Mouse (Mus musculus) hematopoietic stem cell, adult 5-6 weeks (primary cell): ENCODE results near the gene Trpv6. TPM values are rescaled to one million over a fixed set of nuclear protein-coding genes. Genes with fewer than 3 reads are reported as not detected.

Source experiments
- ATAC-seq, 2 experiments: fragments of 125-278 bp in 1 of 2; replicated peaks in 1 of 2; 2 replicates each; pipeline ENCODE4 v1.8.0; 2016 to 2017; ENCODE audit warnings: inconsistent platforms in 2 of 2, mild to moderate bottlenecking in 2 of 2, moderate number of reproducible peaks in 2 of 2, low read depth in 1 of 2, moderate TSS enrichment in 1 of 2; ENCODE audit not compliant: low FRiP score in 2 of 2, poor library complexity in 2 of 2, severe bottlenecking in 2 of 2, insufficient read depth in 1 of 2, low TSS enrichment in 1 of 2
- total RNA-seq: library from RNA; stranded (forward); fragments of 172-1452, 232-1000 nt; gene quantifications from 2 replicates; pipeline ENCODE4 v1.2.3, GENCODE M21; 2017

Trpv6 gene
- total RNA-seq = not detected in 2 replicates

GRCm38 (mm10) chr6:41636178-41636577 lies at the start of gene Trpv6:
Trpv6 (minus strand) TSS chr6:41636405.
- no peak for ATAC-seq

GRCm38 (mm10) chr6:41685596-41685995 lies 49.4 kb upstream of the Trpv6 start:
- no peak for ATAC-seq

- no peak for ATAC-seq
Measured at GRCm38 (mm10) chr6:41684911-41685310, 48.7 kb upstream of the Trpv6 start.

- no peak for ATAC-seq
Measured at GRCm38 (mm10) chr6:41684131-41684530, 47.9 kb upstream of the Trpv6 start, which contains the start of gene Llcfc1. Llcfc1 (plus strand) TSS chr6:41684431.

GRCm38 (mm10) chr6:41681656-41682055 lies 45.5 kb upstream of the Trpv6 start:
- ATAC-seq = no peak

- ATAC-seq = no peak
Measured at GRCm38 (mm10) chr6:41680669-41681068, 44.5 kb upstream of the Trpv6 start, which contains the start of gene Trpv5. Trpv5 (minus strand) TSS chr6:41680769.

- no peak for ATAC-seq
Measured at GRCm38 (mm10) chr6:41676530-41676929, 40.3 kb upstream of the Trpv6 start.

GRCm38 (mm10) chr6:41662320-41662719 lies 26.1 kb upstream of the Trpv6 start:
- ATAC-seq = peak; percentile 73 to 78; a peak in 2 of 4 replicates

- ATAC-seq = no peak
Measured at GRCm38 (mm10) chr6:41658487-41658886, 22.3 kb upstream of the Trpv6 start.

GRCm38 (mm10) chr6:41654648-41655047 lies 18.4 kb upstream of the Trpv6 start:
- ATAC-seq = peak; percentile 80 to 87

- peak in 1 of 2 experiments; percentile 42; a peak in 1 of 4 replicates for ATAC-seq
Measured at GRCm38 (mm10) chr6:41653173-41653572, 17.0 kb upstream of the Trpv6 start.

GRCm38 (mm10) chr6:41646672-41647071 lies 10.5 kb upstream of the Trpv6 start:
- no peak for ATAC-seq

GRCm38 (mm10) chr6:41646220-41646619 lies 10.0 kb upstream of the Trpv6 start:
- no peak for ATAC-seq

GRCm38 (mm10) chr6:41643227-41643626 lies 7.0 kb upstream of the Trpv6 start:
- ATAC-seq = peak; percentile 31 to 40; a peak in 2 of 4 replicates

- ATAC-seq = no peak; a peak in 2 of 4 replicates
Measured at GRCm38 (mm10) chr6:41642765-41643164, 6.6 kb upstream of the Trpv6 start.

- ATAC-seq = no peak
Measured at GRCm38 (mm10) chr6:41641173-41641866, 5.1 kb upstream of the Trpv6 start.

- ATAC-seq = no peak
Measured at GRCm38 (mm10) chr6:41640449-41640848, 4.2 kb upstream of the Trpv6 start.

GRCm38 (mm10) chr6:41637927-41638506 lies 1.8 kb upstream of the Trpv6 start:
- ATAC-seq = no peak

- no peak for ATAC-seq
Measured at GRCm38 (mm10) chr6:41637393-41637792, 1.2 kb upstream of the Trpv6 start.
